Mouse (Mus musculus) liver, postnatal 0 days (tissue): Measurements from ENCODE around the gene Wwox. TPM values are rescaled to one million over a fixed set of nuclear protein-coding genes. Genes with fewer than 3 reads are reported as not detected.
A peak's percentile ranks its signal among the peaks of the same experiment; 100 is the strongest.

Experiments
- ATAC-seq: fragments of 200-750 bp; cut with Nextera tagmentation; 2 replicates; pipeline ENCODE4 v1.8.0; 2017; ENCODE audit warnings: mild to moderate bottlenecking, moderate library complexity
- DNase-seq: peaks from one replicate; pipeline ENCODE4 v3.0.0-alpha.2; 2016
- H3K27ac ChIP-seq: fragments of 300-500 bp; sonication (generic); 2 replicates; pipeline ENCODE4 v1.5.1; 2014; ENCODE audit warnings: antibody characterized with exemption, moderate library complexity, mild to moderate bottlenecking, low read depth
- H3K27me3 ChIP-seq: fragments of 300-500 bp; sonication (generic); 2 replicates; pipeline ENCODE4 v1.6.1; 2014; ENCODE audit warnings: low read length, control low read depth, mixed read lengths; ENCODE audit not compliant: insufficient read depth
- H3K36me3 ChIP-seq: fragments of 300-500 bp; sonication (generic); replicated peaks from 2 replicates; pipeline ENCODE4 v1.6.1; 2014; ENCODE audit warnings: mild to moderate bottlenecking, control low read depth, low read length, moderate library complexity, mixed read lengths; ENCODE audit not compliant: insufficient read depth
- H3K4me1 ChIP-seq: fragments of 300-500 bp; sonication (generic); 2 replicates; pipeline ENCODE4 v1.6.1; 2014; ENCODE audit warnings: antibody characterized with exemption, mild to moderate bottlenecking, control low read depth; ENCODE audit not compliant: insufficient read depth
- H3K4me2 ChIP-seq: fragments of 300-500 bp; sonication (generic); 2 replicates; pipeline ENCODE4 v1.6.1; 2014; ENCODE audit warnings: low read depth, mild to moderate bottlenecking, low read length, moderate library complexity, mixed read lengths
- H3K4me3 ChIP-seq: fragments of 300-500 bp; sonication (generic); 2 replicates; pipeline ENCODE4 v1.5.1; 2014; ENCODE audit warnings: low read depth, low read length
- H3K9ac ChIP-seq: fragments of 300-500 bp; sonication (generic); replicated peaks from 2 replicates; pipeline ENCODE4 v1.6.1; 2014; ENCODE audit warnings: mild to moderate bottlenecking, moderate library complexity
- H3K9me3 ChIP-seq: fragments of 300-500 bp; sonication (generic); 2 replicates; pipeline ENCODE4 v1.6.1; 2016; ENCODE audit warnings: mild to moderate bottlenecking, control low read depth, low read length, mixed read lengths
- CTCF ChIP-seq: sonication (generic); IDR thresholded peaks from 2 replicates; pipeline ENCODE4 v1.5.1; 2016; ENCODE audit warnings: antibody characterized with exemption, low read depth
- EP300 ChIP-seq: IDR thresholded peaks from 2 replicates; pipeline ENCODE4 v1.6.1; 2016; ENCODE audit warnings: antibody characterized with exemption, low read depth, mild to moderate bottlenecking
- WGBS: fragments of 180-500 bp; shearing (Covaris S2); extraction: QIAGEN DNeasy Blood & Tissue Kit; methylation state at CpG from one replicate; pipeline ENCODE4 v1.1.7; 2014; ENCODE audit not compliant: insufficient replicate concordance; 5-methylcytosine and 5-hydroxymethylcytosine counted together
- polyA plus RNA-seq: library from polyadenylated mRNA; unstranded; fragments of >200 nt; fragmentation: Nextera tagmentation; extraction: Ambion mirVana; gene quantifications from 2 replicates; pipeline ENCODE4 v1.2.1, GENCODE M21; 2015

Gene Wwox
- polyA plus RNA-seq, 1 experiment from 2014 or later, result 3.9 TPM

DNA sequence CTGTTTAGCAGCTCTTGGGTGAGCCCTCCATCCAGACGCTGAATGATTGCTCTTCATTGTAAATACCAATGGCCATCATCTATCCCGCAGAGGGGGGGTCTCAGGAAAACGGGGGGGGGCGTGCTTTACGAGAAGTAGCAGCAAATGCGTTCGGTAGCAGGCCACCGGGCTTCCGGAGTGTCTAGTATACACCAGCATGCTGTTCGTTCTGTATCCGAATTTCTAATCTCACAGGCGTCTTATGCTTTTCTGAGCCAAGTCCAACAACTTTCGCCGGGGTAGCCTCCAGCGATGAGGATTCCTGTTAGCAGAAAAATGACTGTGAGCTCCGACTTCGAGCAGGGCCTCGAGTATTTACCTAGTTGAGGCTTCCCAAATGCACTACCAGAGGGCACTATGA lies 719.8 kb downstream of the Wwox start:
- Histone ChIP-seq H3K4me3 (peak overlapping the region; percentile 42), H3K9me3 (no peaks in the 10 kb centered on the region), H3K27me3 (0 out of 2 replicates have a peak, but pooled peaks cover 5% of the 10 kb centered on the region), H3K9ac (no peak overlapping the region), H3K4me1 (peaks cover 4% of the 10 kb centered on the region; the same call in 1 of the 2 replicates), H3K4me2 (peak overlapping the region; percentile 72), H3K27ac (peak overlapping the region; percentile 48; the same call in 1 of the 2 replicates), H3K36me3 (no peaks in the 10 kb centered on the region)
- DNase-seq, result no peak
- WGBS, result 11% methylated on average over 18 of the region's 18 CpGs
- TF ChIP-seq EP300, result no peak
- ATAC-seq, result no peak

DNA sequence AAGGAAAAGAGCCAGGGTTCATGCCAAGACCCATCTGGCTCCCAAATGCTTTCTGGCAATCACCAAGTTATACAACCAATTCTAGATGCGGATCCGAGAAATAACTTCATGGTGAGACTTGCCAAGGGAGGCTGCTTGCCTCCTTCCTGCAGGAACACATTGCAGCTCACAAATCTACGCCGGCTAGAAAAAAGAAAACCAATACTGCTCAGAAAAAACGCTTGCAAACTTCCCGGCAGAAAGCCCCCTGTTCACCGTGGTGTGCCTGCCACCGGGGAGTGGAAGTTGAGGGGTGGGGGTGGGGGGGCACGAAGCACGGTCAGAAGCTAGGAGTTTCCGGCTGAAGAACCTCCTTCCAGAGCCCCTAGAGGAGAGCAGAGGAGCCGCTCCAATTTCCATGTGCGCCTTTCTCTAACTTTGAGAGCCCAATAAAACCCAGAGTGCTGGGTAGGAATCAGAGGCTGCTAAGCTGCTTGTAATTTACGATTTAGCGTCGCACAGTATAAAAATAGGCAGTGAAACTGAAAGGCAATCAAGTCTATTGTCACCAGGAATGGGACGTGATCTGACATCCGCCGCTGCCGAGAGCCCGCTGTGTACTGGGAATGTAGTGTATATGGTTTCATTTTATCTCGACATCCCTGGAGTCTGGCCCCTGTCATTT lies 720.4 kb downstream of the Wwox start:
- Histone ChIP-seq H3K9ac (peak overlapping the region; percentile 46; the same call in 1 of the 2 replicates), H3K36me3 (no peaks in the 10 kb centered on the region), H3K27ac (peak overlapping the region; percentile 48; the same call in 1 of the 2 replicates), H3K9me3 (no peaks in the 10 kb centered on the region), H3K4me1 (peaks cover 4% of the 10 kb centered on the region; the same call in 1 of the 2 replicates), H3K4me3 (peak overlapping the region; percentile 42), H3K4me2 (peak overlapping the region; percentile 72), H3K27me3 (0 out of 2 replicates have a peak, but pooled peaks cover 6% of the 10 kb centered on the region)
- TF ChIP-seq EP300, result no peak
- no peak for TF ChIP-seq CTCF
- ATAC-seq (0 out of 2 replicates have a peak, but pooled peaks have one; percentile 15), DNase-seq (peak; percentile 29)
- WGBS, result 9% methylated on average over 22 of the region's 22 CpGs

DNA sequence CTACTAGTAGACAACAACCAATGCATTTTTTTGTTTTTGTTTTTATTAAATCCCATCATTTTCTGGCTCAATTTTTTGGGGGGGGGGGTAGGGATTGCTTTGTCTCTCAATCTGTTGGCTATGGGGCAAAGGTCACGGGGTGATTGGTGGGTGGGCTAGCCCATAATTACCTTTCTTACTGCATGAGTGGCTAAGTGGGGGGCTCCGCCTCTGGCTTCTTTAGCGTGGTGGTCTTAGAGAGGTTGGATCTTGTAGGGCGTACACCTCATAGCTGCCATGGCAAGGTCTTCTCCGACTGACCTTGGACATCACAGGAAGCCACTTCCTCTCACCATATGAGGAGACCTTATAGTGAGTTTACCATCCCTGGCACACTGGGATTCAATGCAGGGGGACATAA lies 721.0 kb downstream of the Wwox start:
- H3K4me2 ChIP-seq, result peak overlapping the region; percentile 72
- no peaks in the 10 kb centered on the region for H3K36me3 ChIP-seq
- H3K9ac ChIP-seq, result no peak overlapping the region
- no peak overlapping the region for H3K27ac ChIP-seq
- no peak for TF ChIP-seq CTCF
- no peak for TF ChIP-seq EP300
- 0 out of 2 replicates have a peak, but pooled peaks cover 6% of the 10 kb centered on the region for H3K27me3 ChIP-seq
- peak overlapping the region; percentile 42; the same call in 1 of the 2 replicates for H3K4me3 ChIP-seq
- H3K4me1 ChIP-seq, result peaks cover 4% of the 10 kb centered on the region; the same call in 1 of the 2 replicates
- 75% methylated on average over 5 of the region's 5 CpGs for WGBS
- no peak for DNase-seq
- ATAC-seq, result no peak
- H3K9me3 ChIP-seq, result no peaks in the 10 kb centered on the region

DNA sequence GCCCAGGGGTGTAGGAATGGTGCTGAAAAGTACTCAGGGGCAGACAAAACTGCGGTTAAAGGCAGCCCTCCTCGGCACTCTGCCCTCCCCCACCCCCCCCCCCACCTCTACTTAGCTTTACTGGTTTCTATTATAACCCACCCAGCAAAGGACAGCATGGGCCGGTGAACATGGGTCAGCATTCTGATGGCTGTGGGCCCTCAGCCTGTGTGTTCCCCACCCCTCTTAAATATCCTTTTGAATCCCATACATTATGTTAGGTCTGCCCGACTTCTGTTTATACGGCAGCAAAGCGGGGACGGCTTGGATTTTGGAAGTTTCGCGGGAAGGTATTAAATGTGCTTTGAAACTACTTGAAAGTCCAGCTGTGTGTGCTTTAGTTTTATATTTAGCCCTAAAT lies 722.1 kb downstream of the Wwox start:
- ATAC-seq (no peak), DNase-seq (no peak)
- no peaks in the 10 kb centered on the region for H3K9me3 ChIP-seq
- H3K9ac ChIP-seq, result no peak overlapping the region
- TF ChIP-seq EP300, result no peak
- no peak for TF ChIP-seq CTCF
- H3K4me3 ChIP-seq, result no peak overlapping the region
- H3K27ac ChIP-seq, result no peak overlapping the region
- no peak overlapping the region for H3K4me2 ChIP-seq
- 83% methylated on average over 9 of the region's 9 CpGs for WGBS
- H3K36me3 ChIP-seq, result no peaks in the 10 kb centered on the region
- H3K27me3 ChIP-seq, result 0 out of 2 replicates have a peak, but pooled peaks cover 6% of the 10 kb centered on the region
- peaks cover 4% of the 10 kb centered on the region; the same call in 1 of the 2 replicates for H3K4me1 ChIP-seq

DNA sequence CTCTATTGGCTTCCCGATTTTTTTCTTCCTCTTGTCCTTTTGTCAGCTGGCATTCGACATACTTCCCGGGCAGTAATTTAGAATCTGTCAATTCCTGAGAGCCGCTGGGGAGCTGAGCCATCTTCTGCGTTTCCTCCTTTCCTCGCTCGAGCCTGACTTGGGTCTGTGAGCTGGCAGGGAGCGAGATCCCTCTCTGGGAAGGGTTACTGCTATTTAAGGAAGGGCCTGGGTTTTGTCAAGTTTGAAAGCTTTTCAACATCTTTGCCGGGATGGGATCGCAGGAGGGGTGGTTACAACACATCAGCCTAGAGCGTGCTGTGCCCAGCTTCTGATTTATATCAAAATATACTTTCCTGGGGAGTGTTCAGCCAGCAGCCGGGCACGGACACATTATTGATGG lies 725.4 kb downstream of the Wwox start:
- H3K27me3 ChIP-seq, result 0 out of 2 replicates have a peak, but pooled peaks cover 6% of the 10 kb centered on the region
- TF ChIP-seq EP300 (no peak), CTCF (no peak)

DNA sequence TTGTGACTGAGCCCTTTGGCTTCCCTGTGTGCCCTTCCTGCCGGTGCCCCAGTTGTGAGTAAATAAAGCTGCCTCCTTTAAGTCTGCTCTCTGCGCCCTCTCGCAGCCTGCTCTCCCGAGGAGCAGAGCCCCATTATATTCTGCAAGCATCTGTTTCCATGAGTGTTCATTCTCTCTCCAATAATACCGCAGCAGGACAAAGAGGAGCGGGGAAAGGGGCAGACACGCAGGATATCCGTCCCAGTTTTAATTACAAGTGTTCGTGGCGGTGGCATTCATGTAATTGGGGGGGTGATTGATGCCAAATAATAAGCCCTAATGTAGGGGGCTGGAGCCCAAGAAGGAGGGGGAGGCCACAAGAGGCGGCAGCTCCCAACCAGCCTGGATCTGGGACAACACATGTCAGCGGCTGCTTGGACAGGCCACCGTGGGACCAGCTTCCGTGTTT lies 734.2 kb downstream of the Wwox start:
- Histone ChIP-seq H3K27ac (no peak overlapping the region), H3K4me1 (no peaks in the 10 kb centered on the region), H3K9me3 (no peaks in the 10 kb centered on the region), H3K4me3 (no peak overlapping the region), H3K36me3 (no peaks in the 10 kb centered on the region), H3K9ac (no peak overlapping the region), H3K4me2 (no peak overlapping the region), H3K27me3 (no peaks in the 10 kb centered on the region)
- ATAC-seq (no peak), DNase-seq (no peak)
- 83% methylated on average over 14 of the region's 14 CpGs for WGBS
- no peak for TF ChIP-seq CTCF
- no peak for TF ChIP-seq EP300

More for the DNA sequence above, 725.4 kb downstream of the Wwox start:
- ATAC-seq, result no peak
- Histone ChIP-seq H3K4me2 (no peak overlapping the region), H3K27ac (no peak overlapping the region), H3K4me1 (no peaks in the 10 kb centered on the region), H3K9ac (no peak overlapping the region), H3K4me3 (no peak overlapping the region), H3K9me3 (no peaks in the 10 kb centered on the region), H3K36me3 (no peaks in the 10 kb centered on the region)
- 14% methylated on average over 13 of the region's 13 CpGs for WGBS
- DNase-seq, result no peak
